Mouse (Mus musculus): ENCODE measurements around the gene Zmynd19.

DNA sequence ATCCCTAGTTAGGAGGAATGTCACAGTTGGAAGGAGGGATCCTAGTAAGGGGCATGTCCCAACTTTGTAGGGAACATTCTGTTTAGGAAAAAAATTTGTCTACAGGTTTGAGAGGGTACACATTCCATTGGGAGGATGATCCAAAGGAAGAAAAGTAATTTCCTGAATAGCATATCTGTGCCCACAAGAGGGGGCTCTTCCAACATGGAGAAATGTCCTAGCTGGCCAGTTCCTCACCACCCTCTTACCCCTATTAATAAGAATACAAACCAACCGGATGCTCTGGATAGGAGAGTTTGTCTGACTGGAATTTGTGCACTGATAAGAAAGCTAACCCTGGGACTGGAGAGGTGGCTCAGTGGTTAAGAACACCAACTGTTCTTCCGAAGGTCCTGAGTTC lies 26.0 kb upstream of the Zmynd19 start:
- peak; percentile 65 for TF ChIP-seq CTCF (IDR thresholded peaks at IDR 0.05)
- no peak for TF ChIP-seq POLR2A (IDR thresholded peaks at IDR 0.05; ENCODE audit: insufficient read depth, low read depth, low read length)

All from heart, adult 2 months (tissue).